Mouse (Mus musculus) forebrain, embryonic 12.5 days (tissue): ENCODE measurements around the gene Slc25a29. TPM values are rescaled to one million over a fixed set of nuclear protein-coding genes. Genes with fewer than 3 reads are reported as not detected.
"Not testable (repeated sequence)": the region's sequence is repeated elsewhere in the genome, so short reads cannot be mapped to it uniquely, and the experiment has no call there.

Source experiments
- ATAC-seq: fragments of 200-750 bp; cut with Nextera tagmentation; 2 replicates; pipeline ENCODE4 v1.8.0; 2017; ENCODE audit warnings: moderate TSS enrichment; ENCODE audit not compliant: low FRiP score
- H3K27ac ChIP-seq: fragments of 300-500 bp; sonication (generic); 2 replicates; pipeline ENCODE4 v1.5.1; 2016; ENCODE audit warnings: mild to moderate bottlenecking
- H3K27me3 ChIP-seq: fragments of 300-500 bp; sonication (generic); 2 replicates; pipeline ENCODE4 v1.6.1; 2016; ENCODE audit warnings: mild to moderate bottlenecking
- H3K36me3 ChIP-seq: fragments of 300-500 bp; sonication (generic); replicated peaks from 2 replicates; pipeline ENCODE4 v1.6.1; 2016; ENCODE audit warnings: mild to moderate bottlenecking
- H3K4me1 ChIP-seq: fragments of 300-500 bp; sonication (generic); 2 replicates; pipeline ENCODE4 v1.6.1; 2016
- H3K4me2 ChIP-seq: fragments of 300-500 bp; sonication (generic); 2 replicates; pipeline ENCODE4 v1.6.1; 2016; ENCODE audit warnings: mild to moderate bottlenecking, moderate library complexity
- H3K4me3 ChIP-seq: fragments of 300-500 bp; sonication (generic); replicated peaks from 2 replicates; pipeline ENCODE4 v1.5.1; 2016; ENCODE audit warnings: mild to moderate bottlenecking
- H3K9ac ChIP-seq: fragments of 300-500 bp; sonication (generic); 2 replicates; pipeline ENCODE4 v1.6.1; 2016; ENCODE audit warnings: mild to moderate bottlenecking
- H3K9me3 ChIP-seq: fragments of 300-500 bp; sonication (generic); 2 replicates; pipeline ENCODE4 v1.6.1; 2016
- WGBS: fragments of 180-500 bp; shearing (Covaris S2); methylation state at CpG from one replicate; pipeline ENCODE4 v1.1.7; 2016; 5-methylcytosine and 5-hydroxymethylcytosine counted together
- polyA plus RNA-seq: library from polyadenylated mRNA; unstranded; fragments of >200 nt; fragmentation: Nextera tagmentation; extraction: Ambion mirVana; gene quantifications from 2 replicates; pipeline ENCODE4 v1.2.1, GENCODE M21; 2016

Slc25a29 gene
- polyA plus RNA-seq, 1 experiment from 2014 or later: 15.8 TPM

DNA sequence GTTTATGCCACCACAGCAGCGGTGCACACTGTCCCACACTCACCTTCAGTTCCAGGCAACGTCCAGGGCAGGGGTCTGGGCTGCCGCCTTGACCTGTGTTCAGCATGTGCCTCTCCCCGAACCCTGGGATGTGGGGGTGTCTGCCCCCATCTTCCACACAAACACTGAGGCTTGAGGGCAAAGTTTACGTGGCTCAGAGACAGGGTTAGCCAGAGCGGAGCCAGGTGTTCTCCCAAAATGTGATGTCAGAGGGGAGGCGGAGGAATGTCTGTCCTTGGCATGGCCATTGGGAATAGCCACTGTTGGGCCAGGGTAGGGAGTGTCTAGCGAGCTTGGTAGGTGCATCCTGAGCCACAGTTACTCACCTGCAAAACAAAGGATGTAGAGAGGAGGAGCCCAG lies 17.1 kb upstream of the Slc25a29 start:
- peaks cover 17% of the 10 kb centered on the region; the same call in 1 of the 2 replicates for H3K36me3 ChIP-seq
- H3K27ac ChIP-seq: no peak overlapping the region
- no peak overlapping the region for H3K9ac ChIP-seq
- 0 out of 2 replicates have a peak, but pooled peaks cover 6% of the 10 kb centered on the region for H3K4me1 ChIP-seq
- no peak overlapping the region for H3K4me2 ChIP-seq
- 89% methylated on average over 8 of the region's 8 CpGs for WGBS
- H3K27me3 ChIP-seq: no peaks in the 10 kb centered on the region
- H3K9me3 ChIP-seq: no peaks in the 10 kb centered on the region
- no peak overlapping the region for H3K4me3 ChIP-seq
- no peak for ATAC-seq

- Histone ChIP-seq H3K9me3 (no peaks in the 10 kb centered on the region), H3K4me3 (no peak overlapping the region), H3K36me3 (peaks cover 19% of the 10 kb centered on the region), H3K9ac (no peak overlapping the region), H3K27me3 (no peaks in the 10 kb centered on the region), H3K4me1 (0 out of 2 replicates have a peak, but pooled peaks cover 6% of the 10 kb centered on the region), H3K4me2 (no peak overlapping the region), H3K27ac (no peak overlapping the region)
- no peak for ATAC-seq
- WGBS: 85% methylated on average over 8 of the region's 8 CpGs
Observed at GRCm38 (mm10) chr12:108850886-108851285, 15.2 kb upstream of the Slc25a29 start.

DNA sequence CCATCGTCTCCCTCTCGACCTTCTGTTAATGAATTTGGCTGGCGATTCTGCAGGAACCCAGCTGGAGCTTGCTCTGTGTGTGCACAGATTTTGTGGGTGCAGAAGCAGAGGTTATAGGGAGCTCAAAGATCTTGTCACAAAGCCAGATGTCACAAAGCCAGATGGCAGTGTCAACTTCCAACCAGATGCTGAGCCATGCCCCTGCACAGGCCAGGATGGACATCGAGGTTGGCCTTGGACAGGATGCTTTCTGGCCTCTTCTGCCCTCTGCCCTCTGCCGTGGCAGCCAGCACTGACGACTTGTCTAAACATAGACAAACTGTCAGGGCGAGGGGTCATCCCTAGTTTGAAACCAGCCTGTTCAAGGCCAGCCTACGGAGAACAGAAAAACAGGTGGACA lies 14.4 kb upstream of the Slc25a29 start:
- H3K9ac ChIP-seq: no peak overlapping the region
- H3K4me1 ChIP-seq: 0 out of 2 replicates have a peak, but pooled peaks cover 6% of the 10 kb centered on the region
- H3K27me3 ChIP-seq: no peaks in the 10 kb centered on the region
- H3K4me3 ChIP-seq: no peak overlapping the region
- ATAC-seq: no peak
- H3K4me2 ChIP-seq: no peak overlapping the region
- H3K27ac ChIP-seq: no peak overlapping the region
- no peaks in the 10 kb centered on the region for H3K9me3 ChIP-seq
- 70% methylated on average over 8 of the region's 8 CpGs for WGBS
- peaks cover 16% of the 10 kb centered on the region for H3K36me3 ChIP-seq

DNA sequence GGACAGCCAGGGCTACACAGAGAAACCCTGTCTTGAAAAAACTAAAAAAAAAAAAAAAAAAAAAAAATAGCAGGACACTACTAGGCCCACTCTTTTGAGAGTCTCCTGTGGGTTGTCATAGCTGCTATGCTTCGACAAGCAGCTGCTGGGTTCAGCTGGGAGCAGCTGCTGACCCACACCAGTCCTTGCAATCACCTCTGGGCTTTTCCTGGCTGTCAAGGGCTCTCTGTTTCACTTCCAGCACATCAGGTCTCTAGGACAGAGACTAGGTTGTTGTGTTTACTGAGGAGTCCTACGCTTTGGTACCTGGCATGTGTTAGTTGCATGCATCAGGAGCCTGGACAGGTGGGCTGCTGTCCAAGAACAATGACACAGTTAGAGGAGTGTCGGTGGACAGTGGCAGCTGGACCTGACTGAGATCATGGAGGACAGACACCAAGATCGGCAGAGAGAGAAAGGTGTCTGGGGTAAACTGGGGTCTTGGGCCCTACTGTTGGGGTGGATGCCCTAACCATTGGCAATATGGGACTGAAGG lies 13.9 kb upstream of the Slc25a29 start:
- Histone ChIP-seq H3K4me3 (no peak overlapping the region), H3K9me3 (no peaks in the 10 kb centered on the region), H3K4me1 (0 out of 2 replicates have a peak, but pooled peaks cover 6% of the 10 kb centered on the region), H3K9ac (no peak overlapping the region), H3K27ac (no peak overlapping the region), H3K27me3 (no peaks in the 10 kb centered on the region), H3K36me3 (peaks cover 18% of the 10 kb centered on the region), H3K4me2 (no peak overlapping the region)
- whole genome bisulfite sequencing: 93% methylated on average over 4 of the region's 4 CpGs
- ATAC-seq: no peak

GRCm38 (mm10) chr12:108848033-108848432 lies 12.3 kb upstream of the Slc25a29 start:
- ATAC-seq, H3K4me2 ChIP-seq, H3K27me3 ChIP-seq, H3K4me3 ChIP-seq, H3K9ac ChIP-seq, H3K27ac ChIP-seq, H3K4me1 ChIP-seq, H3K9me3 ChIP-seq: not testable (repeated sequence)
- WGBS: 90% methylated on average over 3 of the region's 3 CpGs
- H3K36me3 ChIP-seq: peaks cover 30% of the 10 kb centered on the region

GRCm38 (mm10) chr12:108842663-108843062 lies 7.0 kb upstream of the Slc25a29 start:
- 88% methylated on average over 7 of the region's 7 CpGs for WGBS
- Histone ChIP-seq H3K4me1 (peaks cover 17% of the 10 kb centered on the region), H3K9me3 (no peaks in the 10 kb centered on the region), H3K9ac (no peak overlapping the region), H3K27me3 (no peaks in the 10 kb centered on the region), H3K4me3 (no peak overlapping the region), H3K36me3 (peaks cover 58% of the 10 kb centered on the region), H3K27ac (no peak overlapping the region), H3K4me2 (no peak overlapping the region)
- ATAC-seq: no peak

DNA sequence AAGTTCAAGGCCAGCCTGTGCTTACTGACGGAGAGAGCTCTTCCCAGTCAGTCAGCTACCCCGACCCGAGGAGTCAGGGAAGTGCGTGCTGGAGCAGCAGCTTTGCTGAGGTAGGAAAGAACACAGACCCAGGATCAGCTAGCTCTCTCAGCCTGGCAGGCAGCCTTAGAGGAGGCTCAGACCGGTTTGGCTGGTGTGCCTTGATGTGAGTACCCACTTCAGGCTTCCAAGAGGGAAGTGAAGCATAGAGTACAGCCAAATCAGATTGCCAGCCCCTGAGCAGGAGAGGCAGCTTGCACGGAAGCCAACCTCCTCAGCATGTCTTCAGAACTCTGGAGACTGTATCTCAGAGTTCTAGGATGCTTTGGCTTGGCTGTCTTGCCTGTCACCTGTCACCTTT lies 5.5 kb upstream of the Slc25a29 start:
- H3K4me1 ChIP-seq: peaks cover 32% of the 10 kb centered on the region
- H3K36me3 ChIP-seq: peaks cover 54% of the 10 kb centered on the region
- H3K4me2 ChIP-seq: no peak overlapping the region
- ATAC-seq: no peak
- no peak overlapping the region for H3K4me3 ChIP-seq
- H3K27ac ChIP-seq: no peak overlapping the region
- H3K9me3 ChIP-seq: no peaks in the 10 kb centered on the region
- H3K9ac ChIP-seq: no peak overlapping the region
- 92% methylated on average over 6 of the region's 6 CpGs for whole genome bisulfite sequencing
- no peaks in the 10 kb centered on the region for H3K27me3 ChIP-seq

- Histone ChIP-seq H3K36me3 (peaks cover 20% of the 10 kb centered on the region), H3K9me3 (no peaks in the 10 kb centered on the region), H3K27ac (no peak overlapping the region), H3K27me3 (peaks cover 12% of the 10 kb centered on the region; the same call in 1 of the 2 replicates), H3K4me2 (peak overlapping the region; percentile 93), H3K4me3 (peak overlapping the region; percentile 70), H3K4me1 (peaks cover 58% of the 10 kb centered on the region), H3K9ac (peak overlapping the region; percentile 68)
- WGBS: 74% methylated on average over 7 of the region's 7 CpGs
- no peak for ATAC-seq
Observed at GRCm38 (mm10) chr12:108836722-108837121, 1.0 kb upstream of the Slc25a29 start.

DNA sequence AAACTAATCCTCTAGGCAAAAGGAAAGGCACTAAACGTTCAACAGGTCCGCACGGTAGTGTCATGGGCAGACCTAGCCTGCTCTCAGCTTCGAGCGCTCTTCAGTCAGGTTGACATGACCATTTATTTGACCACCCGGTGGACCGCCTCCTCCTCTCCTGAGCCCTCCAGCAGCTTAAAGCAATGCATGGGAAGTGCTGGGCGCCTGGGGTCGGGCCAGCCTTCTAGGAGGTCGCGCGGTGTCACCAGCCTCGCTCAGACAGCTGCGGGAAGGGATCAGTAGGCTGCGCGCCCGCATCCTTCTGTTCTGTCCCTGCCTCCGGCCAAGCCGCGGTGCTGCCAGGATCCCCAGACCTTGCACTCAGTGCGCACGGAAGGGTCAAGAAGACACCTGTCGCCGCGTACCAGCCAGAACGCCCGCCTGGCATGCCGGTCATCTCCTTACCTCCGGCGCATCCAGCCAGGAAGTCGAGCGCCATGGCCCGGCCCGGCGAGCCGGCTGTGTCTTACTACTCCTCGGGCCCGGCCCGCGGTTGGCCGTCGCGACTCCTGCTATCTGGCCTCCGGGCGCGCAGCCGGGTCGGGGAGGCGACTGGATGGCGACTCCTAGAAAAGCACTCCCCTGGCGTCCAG lies 359 bp downstream of the Slc25a29 start:
- H3K36me3 ChIP-seq: peaks cover 9% of the 10 kb centered on the region
- peaks cover 58% of the 10 kb centered on the region for H3K4me1 ChIP-seq
- WGBS: under 1% methylated on average over 51 of the region's 51 CpGs
- H3K4me2 ChIP-seq: peak overlapping the region; percentile 93
- H3K27me3 ChIP-seq: peaks cover 12% of the 10 kb centered on the region; the same call in 1 of the 2 replicates
- H3K9me3 ChIP-seq: no peaks in the 10 kb centered on the region
- H3K9ac ChIP-seq: peak overlapping the region; percentile 74
- H3K27ac ChIP-seq: 0 out of 2 replicates have a peak overlapping the region, but pooled peaks have one; percentile 32
- peak overlapping the region; percentile 70 for H3K4me3 ChIP-seq
- no peak for ATAC-seq

DNA sequence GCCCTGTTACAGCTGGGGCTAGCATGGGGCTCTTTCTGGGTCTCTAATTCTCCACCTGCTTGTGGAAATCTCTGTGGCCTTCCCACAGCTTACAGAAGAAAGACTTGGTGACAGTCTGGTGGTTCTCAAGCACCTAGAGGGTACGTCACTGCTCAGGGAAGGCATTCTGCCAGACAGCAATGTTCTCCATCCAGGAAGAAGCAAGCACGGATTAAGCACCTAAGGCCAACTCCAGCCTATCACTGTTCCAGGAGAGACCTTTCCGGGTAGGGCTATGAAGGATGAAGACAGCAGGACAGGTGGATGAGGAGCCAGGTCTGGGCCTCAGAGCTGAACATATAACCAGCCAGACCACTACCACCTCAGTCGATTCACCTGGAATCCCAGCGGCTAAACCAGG lies 897 bp downstream of the Slc25a29 start:
- no peak for ATAC-seq
- Histone ChIP-seq H3K9ac (peak overlapping the region; percentile 74; the same call in 1 of the 2 replicates), H3K4me3 (peak overlapping the region; percentile 70), H3K9me3 (no peaks in the 10 kb centered on the region), H3K27me3 (peaks cover 12% of the 10 kb centered on the region; the same call in 1 of the 2 replicates), H3K36me3 (peaks cover 9% of the 10 kb centered on the region), H3K27ac (no peak overlapping the region), H3K4me2 (peak overlapping the region; percentile 93), H3K4me1 (peaks cover 57% of the 10 kb centered on the region)
- 44% methylated on average over 5 of the region's 5 CpGs for WGBS

- no peaks in the 10 kb centered on the region for H3K9me3 ChIP-seq
- H3K27ac ChIP-seq: no peak overlapping the region
- 89% methylated on average over 3 of the region's 3 CpGs for WGBS
Observed at GRCm38 (mm10) chr12:108834337-108834736, 1.3 kb downstream of the Slc25a29 start.

GRCm38 (mm10) chr12:108833408-108833807 lies 2.3 kb downstream of the Slc25a29 start:
- H3K4me3 ChIP-seq: no peak overlapping the region
- no peak for ATAC-seq
- no peak overlapping the region for H3K4me2 ChIP-seq
- peaks cover 48% of the 10 kb centered on the region for H3K4me1 ChIP-seq
- H3K9me3 ChIP-seq: no peaks in the 10 kb centered on the region
- peaks cover 12% of the 10 kb centered on the region; the same call in 1 of the 2 replicates for H3K27me3 ChIP-seq
- H3K9ac ChIP-seq: no peak overlapping the region; the same call in 1 of the 2 replicates
- WGBS: 97% methylated on average over 3 of the region's 3 CpGs
- H3K27ac ChIP-seq: no peak overlapping the region
- peaks cover 3% of the 10 kb centered on the region for H3K36me3 ChIP-seq

More at GRCm38 (mm10) chr12:108834337-108834736, 1.3 kb downstream of the Slc25a29 start:
- H3K9ac ChIP-seq: peak overlapping the region; percentile 74; the same call in 1 of the 2 replicates
- no peak for ATAC-seq
- peak overlapping the region; percentile 70 for H3K4me3 ChIP-seq
- peak overlapping the region; percentile 93 for H3K4me2 ChIP-seq
- H3K4me1 ChIP-seq: peaks cover 53% of the 10 kb centered on the region
- H3K27me3 ChIP-seq: peaks cover 12% of the 10 kb centered on the region; the same call in 1 of the 2 replicates
- peaks cover 9% of the 10 kb centered on the region for H3K36me3 ChIP-seq
